Mouse (Mus musculus) granulocyte monocyte progenitor cell, adult 5-6 weeks (primary cell): ENCODE results near the gene Ifrd2. TPM values are rescaled to one million over a fixed set of nuclear protein-coding genes. Genes with fewer than 3 reads are reported as not detected.
A peak's percentile ranks its signal among the peaks of the same experiment; 100 is the strongest.

ENCODE experiments used
- ATAC-seq: replicated peaks from 2 replicates; pipeline ENCODE4 v1.8.0; 2016; ENCODE audit warnings: mild to moderate bottlenecking, moderate TSS enrichment, inconsistent platforms; ENCODE audit not compliant: poor library complexity, severe bottlenecking
- total RNA-seq, 2 experiments: library from RNA; stranded (forward) in 1 of 2; stranded (reverse) in 1 of 2; fragments of 200-712, 200-1000 nt in 1 of 2; fragments of >200 nt in 1 of 2; fragmentation: Nextera tagmentation in 1 of 2; gene quantifications; 2 replicates each; pipeline ENCODE4 v1.2.3; 2014 to 2017

The Ifrd2 gene
- total RNA-seq, 2 experiments from 2014 or later, result 76.8 to 89.9 TPM

DNA sequence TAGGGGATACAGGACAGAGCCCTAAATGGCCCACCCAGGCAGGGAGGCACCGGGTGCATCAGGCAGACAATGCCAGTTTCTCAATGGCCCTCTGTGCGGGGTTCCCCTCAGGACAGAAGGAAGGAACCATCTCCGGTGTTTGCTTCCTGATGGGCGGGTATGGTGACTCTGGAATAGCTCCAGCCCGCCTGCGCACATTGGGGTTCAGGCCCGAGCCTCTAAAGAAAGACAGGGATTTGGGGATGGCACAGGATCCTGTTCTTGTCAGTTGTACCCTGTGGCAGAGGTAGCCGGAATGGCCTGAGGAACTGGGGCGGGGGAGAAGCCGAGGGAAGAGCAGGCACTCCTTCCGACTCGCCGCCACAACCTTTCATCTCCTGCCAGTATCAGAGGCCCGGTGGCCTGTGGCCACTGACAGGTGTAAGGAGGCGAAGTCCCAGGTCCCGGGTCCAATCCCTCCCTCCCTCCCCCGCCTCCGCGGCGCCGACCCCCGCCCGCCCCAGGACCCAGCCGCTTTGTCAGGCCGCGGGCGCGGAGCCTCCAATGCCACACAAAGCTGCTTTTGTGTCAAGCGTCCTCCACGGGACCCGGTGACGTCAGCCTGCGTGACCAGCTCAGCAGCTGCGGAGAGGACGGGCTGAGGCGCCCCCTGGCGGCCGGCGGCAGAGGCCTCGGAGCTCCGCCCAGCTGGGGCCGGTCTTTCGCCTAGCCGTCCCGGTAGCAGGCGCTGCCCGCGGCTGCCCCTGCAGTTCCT lies 24.9 kb downstream of the Ifrd2 start:
- ATAC-seq, result peak; percentile 83

DNA sequence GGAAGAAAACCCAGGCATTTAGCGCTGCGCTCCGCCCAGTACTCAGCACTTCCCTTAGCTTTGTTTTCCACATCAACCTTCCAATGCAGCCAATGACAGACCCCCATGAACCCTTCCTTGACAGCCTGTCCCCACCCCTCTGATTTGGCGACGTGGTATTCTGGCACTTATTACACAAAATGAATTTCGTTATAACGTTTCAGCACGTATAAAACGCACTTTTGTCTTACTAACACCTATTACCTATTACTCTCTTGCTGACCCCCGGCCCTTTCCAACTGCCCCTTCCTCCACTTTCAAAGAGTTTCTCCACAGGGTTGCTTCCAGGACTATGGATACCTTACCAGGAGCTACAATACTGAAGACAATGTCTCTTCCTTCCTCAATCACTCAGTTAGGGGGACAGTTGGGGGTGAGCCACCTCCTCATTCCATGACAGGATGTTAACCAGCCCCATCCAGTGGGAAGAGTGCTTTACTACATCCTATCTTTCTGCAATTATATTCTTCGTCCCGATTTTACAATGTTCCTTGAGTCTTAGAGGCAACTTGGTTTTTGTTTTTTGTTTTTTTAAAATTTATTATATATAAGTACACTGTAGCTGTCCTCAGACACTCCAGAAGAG lies 25.6 kb downstream of the Ifrd2 start:
- no peak; the same call in 1 of the 2 replicates for ATAC-seq

DNA sequence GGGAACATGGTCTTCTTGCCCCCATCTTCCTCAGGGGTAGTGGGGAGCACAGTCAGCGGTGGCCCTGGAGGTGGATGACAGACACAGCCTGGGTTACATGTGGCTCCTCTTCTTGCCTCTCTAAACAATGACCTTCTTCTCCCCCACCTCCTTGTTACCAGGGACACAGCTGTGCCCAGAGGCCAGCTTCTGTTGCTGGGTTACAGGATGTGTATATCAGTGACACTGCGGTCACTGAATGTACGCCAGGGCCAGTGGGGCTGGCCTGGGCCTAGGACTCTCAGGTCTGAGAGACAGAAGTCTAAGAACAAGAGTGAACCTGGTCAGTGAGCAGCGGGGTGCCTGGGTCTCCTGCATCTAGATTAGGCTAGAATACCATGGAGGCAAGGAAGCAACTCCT lies 27.6 kb downstream of the Ifrd2 start:
- ATAC-seq, result no peak

DNA sequence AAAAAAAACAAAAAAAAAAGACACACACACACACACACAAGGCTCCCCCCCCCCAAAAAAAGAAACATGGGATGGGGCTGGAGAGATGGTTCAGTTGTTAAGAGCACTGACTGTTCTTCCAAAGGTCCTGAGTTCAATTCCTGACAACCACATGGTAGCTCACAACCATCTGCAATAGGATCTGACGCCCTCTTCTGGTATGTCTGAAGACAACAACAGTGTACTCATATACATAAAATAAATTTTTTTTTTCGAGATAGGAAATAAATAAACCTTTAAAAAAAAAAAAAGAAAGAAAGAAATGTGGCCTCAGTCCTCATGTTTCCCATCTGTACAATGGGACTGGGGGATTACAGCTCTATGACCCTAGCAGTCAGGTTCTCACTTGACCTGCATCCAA lies 30.0 kb downstream of the Ifrd2 start:
- ATAC-seq, result no peak

- ATAC-seq, result no peak
Observed at GRCm38 (mm10) chr9:107618098-107618497, 30.7 kb downstream of the Ifrd2 start.

DNA sequence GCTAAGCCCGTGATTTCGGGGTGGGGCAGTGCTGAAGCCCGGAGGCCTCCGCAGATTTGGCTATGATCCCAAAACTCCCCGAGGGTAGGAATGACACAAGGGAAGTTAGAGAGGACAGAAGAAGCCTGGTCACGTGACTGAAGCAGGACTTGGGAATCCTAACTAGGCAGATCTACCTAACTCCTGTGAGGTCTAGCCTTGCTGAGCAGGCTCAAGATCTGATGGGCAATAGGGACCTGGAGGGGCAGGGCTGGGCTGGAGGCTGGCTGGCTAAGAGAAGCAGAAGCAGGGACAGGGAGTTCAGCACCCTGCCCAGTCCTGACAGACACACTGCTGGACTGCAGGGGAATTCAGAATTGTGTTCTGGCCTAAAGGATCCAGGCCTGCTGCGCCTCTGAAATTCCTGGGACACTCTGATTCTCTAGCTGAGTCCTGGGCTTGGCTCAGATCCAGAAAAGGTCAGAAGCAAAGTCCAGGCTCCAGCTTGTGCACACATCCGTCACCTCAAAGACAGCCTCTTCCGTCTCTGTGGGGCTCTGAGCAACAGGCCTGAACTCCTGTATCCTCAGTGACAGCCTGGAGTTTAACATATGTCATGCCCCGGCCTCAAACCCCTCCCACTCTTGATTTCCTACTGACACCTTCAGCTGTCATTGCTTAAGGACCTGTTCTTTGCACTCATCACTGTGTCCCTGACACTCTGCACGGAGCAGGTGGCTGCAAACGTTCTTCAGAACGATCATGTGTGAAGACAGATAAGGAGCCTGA lies 31.5 kb downstream of the Ifrd2 start:
- ATAC-seq, result no peak

- ATAC-seq, result no peak
Observed at GRCm38 (mm10) chr9:107619546-107619879, 32.1 kb downstream of the Ifrd2 start.

GRCm38 (mm10) chr9:107620954-107621353 lies 33.5 kb downstream of the Ifrd2 start:
- no peak for ATAC-seq

DNA sequence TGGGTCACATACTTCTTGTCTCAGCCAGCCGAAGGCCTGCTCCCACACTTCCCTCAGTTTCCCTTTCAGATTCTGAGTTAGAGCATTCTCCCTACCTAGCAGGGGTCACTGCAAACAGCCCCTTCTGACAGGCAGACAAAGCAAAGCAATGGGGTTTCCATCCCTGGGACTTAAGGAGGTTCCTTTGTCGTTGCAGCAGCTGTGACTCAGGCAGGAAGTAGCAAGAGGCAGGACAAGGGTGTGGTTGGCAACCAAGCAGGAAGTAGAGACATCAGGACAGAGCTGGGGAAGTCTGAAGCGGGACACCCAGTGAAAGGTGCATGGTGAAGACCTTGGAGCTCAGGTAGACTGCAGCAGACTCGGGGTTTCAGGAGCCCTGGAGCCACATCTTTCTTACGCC lies 37.1 kb downstream of the Ifrd2 start:
- ATAC-seq, result peak; percentile 70

DNA sequence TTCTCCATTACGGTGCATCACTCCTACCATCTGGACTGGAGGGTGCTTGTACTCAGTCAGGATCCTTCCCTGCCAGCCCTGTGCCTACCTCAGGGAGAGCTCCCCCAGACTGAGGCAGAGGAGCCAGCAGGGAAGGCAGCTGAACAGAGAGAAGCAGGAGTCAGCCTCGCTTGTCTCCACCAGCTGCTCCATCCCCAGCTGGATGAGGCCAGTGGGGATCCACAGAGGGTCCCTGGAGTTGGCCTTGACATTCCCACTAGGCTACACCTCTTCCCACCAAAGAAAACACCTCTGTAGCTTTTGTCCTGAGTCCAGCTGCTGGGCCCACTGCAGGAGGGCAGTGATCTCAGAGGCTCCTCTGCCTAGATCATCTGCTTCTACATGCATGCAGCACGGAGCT lies 37.5 kb downstream of the Ifrd2 start:
- peak; percentile 1; the same call in 1 of the 2 replicates for ATAC-seq

GRCm38 (mm10) chr9:107625351-107626128 lies 38.1 kb downstream of the Ifrd2 start:
- ATAC-seq, result no peak

DNA sequence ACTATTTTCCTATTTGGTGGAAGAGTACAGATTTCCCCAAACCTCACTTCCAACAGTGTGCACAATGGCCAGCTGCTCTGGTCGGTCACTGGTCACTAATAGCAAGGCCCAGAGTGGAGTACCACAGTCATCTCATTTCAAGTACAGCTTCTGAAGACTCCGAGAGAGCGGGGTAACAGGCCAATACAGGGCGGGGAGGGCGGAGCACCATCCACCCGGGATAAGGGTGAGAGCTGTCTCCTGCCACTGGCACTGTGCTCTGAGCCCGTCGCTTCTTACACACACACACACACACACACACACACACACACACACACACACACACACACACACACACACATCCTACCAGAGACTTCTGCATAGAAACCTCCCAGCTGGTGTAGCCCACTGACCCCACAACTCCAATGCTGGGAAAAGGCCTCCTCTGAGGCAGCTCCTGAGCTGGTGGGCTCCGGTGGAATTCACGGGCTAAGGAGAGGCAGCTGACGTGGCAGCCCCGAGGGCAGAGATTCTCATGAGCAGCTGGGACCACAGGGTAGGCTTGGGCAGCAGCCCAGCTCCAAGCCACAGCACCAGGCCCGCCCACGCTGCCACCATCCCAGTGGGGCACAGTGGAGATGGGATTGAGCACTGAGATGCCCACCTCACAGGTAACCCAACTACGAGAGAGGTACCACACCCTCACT lies 38.9 kb downstream of the Ifrd2 start:
- ATAC-seq, result no peak

- peak; percentile 30 for ATAC-seq
Observed at GRCm38 (mm10) chr9:107626844-107627277, 39.4 kb downstream of the Ifrd2 start.

DNA sequence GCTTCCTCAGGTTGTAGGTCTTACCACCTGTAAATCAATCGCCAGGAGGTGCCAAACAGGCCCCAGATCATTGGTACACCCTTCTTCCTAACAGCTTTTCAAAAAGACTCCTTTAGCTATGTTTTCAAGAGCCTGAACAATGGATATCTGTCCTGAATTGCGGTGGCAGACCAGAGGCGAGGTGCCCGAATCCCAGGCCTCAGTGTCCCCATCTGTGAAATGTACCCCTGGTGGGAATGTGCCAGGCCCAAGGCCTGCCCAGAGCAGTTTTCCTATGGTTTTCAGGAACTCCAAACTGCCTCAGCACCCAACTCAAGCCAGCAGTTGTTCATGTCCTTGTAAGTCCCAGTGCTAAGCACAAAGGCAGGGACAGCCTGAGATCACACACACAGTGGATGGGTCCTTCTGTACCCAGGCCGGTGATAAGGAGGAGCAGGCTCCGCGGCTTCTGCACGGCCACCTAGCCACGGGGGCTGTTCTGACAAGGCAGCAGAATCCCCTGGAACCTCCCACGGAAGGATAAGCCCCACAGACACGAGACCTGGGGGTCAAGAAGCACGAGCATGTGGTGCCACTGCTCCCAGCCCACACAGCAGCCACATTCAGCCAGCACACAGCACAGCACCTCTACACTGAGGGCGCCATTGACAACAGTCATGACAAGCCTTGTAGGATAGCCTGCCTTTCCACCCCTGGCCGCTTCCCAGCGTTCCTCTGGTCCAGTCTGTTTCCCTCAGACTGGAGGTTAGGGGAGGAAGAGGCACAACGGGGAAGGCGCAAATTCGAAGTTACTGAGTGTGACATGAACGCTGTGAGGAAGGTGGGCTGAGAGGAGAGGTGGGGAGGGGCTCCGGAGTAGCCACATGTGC lies 40.2 kb downstream of the Ifrd2 start:
- no peak for ATAC-seq

DNA sequence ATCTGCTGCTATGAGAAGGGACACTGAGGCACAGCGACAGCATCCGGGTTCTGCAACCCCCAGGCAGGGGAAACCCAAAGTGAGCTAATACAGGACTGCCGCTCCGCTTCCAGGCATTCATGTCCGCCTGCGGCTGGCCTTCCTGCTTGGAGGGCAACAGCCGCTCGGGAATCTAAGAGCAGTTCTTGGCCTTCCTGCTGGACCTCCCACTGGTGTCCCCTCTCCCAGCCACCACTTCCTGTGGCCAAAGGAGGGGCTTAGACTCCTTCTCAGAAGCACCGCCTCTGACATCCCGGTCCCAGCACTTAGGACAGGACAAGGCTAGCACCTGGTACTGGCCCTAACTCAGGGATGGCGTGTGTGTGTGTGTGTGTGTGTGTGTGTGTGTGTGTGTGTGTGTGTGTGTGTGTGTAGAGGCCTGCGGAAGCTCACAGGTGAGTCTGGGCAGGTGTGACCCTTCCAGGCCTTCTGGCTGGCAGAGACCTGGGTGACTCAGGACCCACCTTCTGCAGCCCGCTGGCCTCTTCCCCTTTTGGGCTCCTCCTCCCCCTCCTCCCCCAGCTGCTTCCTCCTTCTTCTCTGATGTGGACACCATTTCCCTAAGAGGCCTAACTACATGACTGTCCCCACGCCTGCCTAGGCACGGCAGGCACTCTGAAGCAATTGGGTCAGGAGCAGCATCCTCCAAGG lies 41.4 kb downstream of the Ifrd2 start:
- ATAC-seq, result peak; percentile 64

- no peak for ATAC-seq
Observed at GRCm38 (mm10) chr9:107629411-107629730, 41.9 kb downstream of the Ifrd2 start.

DNA sequence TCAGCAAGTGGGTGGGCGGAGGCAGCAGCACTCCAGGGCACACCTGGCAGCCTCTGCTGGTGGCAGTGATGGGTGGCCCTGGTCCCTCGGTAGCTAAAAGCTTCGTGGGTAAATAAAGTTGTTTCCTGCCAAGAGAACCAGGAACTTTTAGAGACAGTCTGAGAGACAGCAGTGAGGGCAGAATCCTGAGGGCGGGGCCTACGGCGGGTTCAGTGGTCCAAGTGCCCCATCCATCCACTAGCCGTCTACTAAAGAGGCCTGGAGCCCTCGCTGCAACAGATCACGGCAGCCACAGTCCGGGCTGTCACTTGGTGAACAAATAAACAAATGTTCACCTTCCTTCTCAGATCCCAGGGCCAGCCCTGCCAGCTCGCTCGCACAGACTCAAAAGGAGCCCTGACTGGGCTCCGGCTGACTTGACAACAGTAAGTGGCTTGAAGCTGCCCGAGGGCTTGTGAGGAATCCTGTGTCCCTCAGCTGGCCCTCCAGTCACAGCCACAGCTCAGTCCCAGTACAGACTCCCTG lies 42.5 kb downstream of the Ifrd2 start:
- ATAC-seq, result no peak

GRCm38 (mm10) chr9:107630576-107630975 lies 43.1 kb downstream of the Ifrd2 start:
- ATAC-seq, result no peak
